Mouse (Mus musculus): ENCODE results near the gene Hnrnpu. TPM values are rescaled to one million over a fixed set of nuclear protein-coding genes. Genes with fewer than 3 reads are reported as not detected.

Hnrnpu gene
- polyA plus RNA-seq, 1 experiment, result 34.2 TPM

Other genes starting within 250 kb of the Hnrnpu start
- 7.0 and 9.8 TPM in 2 replicates for gene Desi2, start 150.4 kb downstream of the Hnrnpu start, polyA plus RNA-seq (2012; rRNA removed)
- gene Cox20, start 18.7 kb downstream of the Hnrnpu start, polyA plus RNA-seq (2012; rRNA removed), result 23.3 and 25.1 TPM in 2 replicates
- 0.19 and 0.25 TPM in 2 replicates for gene Efcab2, start 68.3 kb upstream of the Hnrnpu start, polyA plus RNA-seq (2012; rRNA removed)
- gene Kif26b, start 191.3 kb upstream of the Hnrnpu start, polyA plus RNA-seq (2012; rRNA removed), result 0.44 and 0.45 TPM in 2 replicates